Mouse (Mus musculus): Measurements from ENCODE around the gene Chpf.

GRCm38 (mm10) chr1:75450314-75451005 is 28.6 kb downstream of the Chpf start, which contains the start of gene Asic4:
- TF ChIP-seq CTCF (IDR thresholded peaks at IDR 0.05; ENCODE audit: low read depth) (no peak), EP300 (IDR thresholded peaks at IDR 0.05; ENCODE audit: low read depth) (no peak)
